Mouse (Mus musculus): ENCODE data around the gene Eif4g2. TPM values are rescaled to one million over a fixed set of nuclear protein-coding genes. Genes with fewer than 3 reads are reported as not detected.

The Eif4g2 gene
- total RNA-seq (2021), result 100 to 1,000 TPM; 624 to 655 TPM
- long read RNA-seq, experiment 1, full-length matches to known transcripts, result 725 of 958 reads
- long read RNA-seq, experiment 1, partial matches to known transcripts, result 127 of 958 reads
- long read RNA-seq, experiment 1, other reads (novel, unspliced or antisense), result 106 of 958 reads
- long read RNA-seq, experiment 2, full-length matches to known transcripts, result 598 of 760 reads
- long read RNA-seq, experiment 2, partial matches to known transcripts, result 82 of 760 reads
- long read RNA-seq, experiment 2, other reads (novel, unspliced or antisense), result 80 of 760 reads

GRCm38 (mm10) chr7:111082822-111083732 is at the start of gene Eif4g2:
TSS of gene Eif4g2 (minus strand) at chr7:111083030.
- no peak for TF ChIP-seq CTCF (IDR thresholded peaks at IDR 0.05)
- Histone ChIP-seq H3K4me3 (peak within 1 kb of the TSS; percentile 91), H3K27ac (peak within 1 kb of the TSS; percentile 98)
- intact Hi-C loops (cut with DNase I), result loop anchor here (1.0 to 5.0 kb wide), 3 partner anchors 39 to 74 kb away; partner anchors contain the start of gene Ctr9
- peak; percentile 99 for DNase-seq (ENCODE audit: extremely low spot score in 1 of 2, low spot score in 2 of 2)

- TF ChIP-seq CTCF (IDR thresholded peaks at IDR 0.05), result no peak
- H3K27ac ChIP-seq, result no peak overlapping the region
- H3K4me3 ChIP-seq, result no peak overlapping the region
- intact Hi-C loops (cut with DNase I), result no loop called here
- DNase-seq (ENCODE audit: extremely low spot score in 1 of 2, low spot score in 2 of 2), result no peak
These were observed 49.8 kb upstream of the Eif4g2 start for GRCm38 (mm10) chr7:111132596-111132995.

- DNase-seq (ENCODE audit: extremely low spot score in 1 of 2, low spot score in 2 of 2), result no peak
- Histone ChIP-seq H3K27ac (no peak overlapping the region), H3K4me3 (no peak overlapping the region)
- no peak for TF ChIP-seq CTCF (IDR thresholded peaks at IDR 0.05)
- intact Hi-C loops (cut with DNase I), result no loop called here
These were observed 44.0 kb upstream of the Eif4g2 start for GRCm38 (mm10) chr7:111126636-111127395.

- no peak overlapping the region for H3K27ac ChIP-seq
- intact Hi-C loops (cut with DNase I), result loop anchor here (2.0 kb wide), 2 partner anchors 33 to 41 kb away; no protein-coding TSS in a partner anchor
- no peak for DNase-seq (ENCODE audit: extremely low spot score in 1 of 2, low spot score in 2 of 2)
- TF ChIP-seq CTCF (IDR thresholded peaks at IDR 0.05), result no peak
- H3K4me3 ChIP-seq, result no peak overlapping the region
These were observed 41.1 kb upstream of the Eif4g2 start for GRCm38 (mm10) chr7:111123761-111124546.

GRCm38 (mm10) chr7:111122531-111123130 is 39.8 kb upstream of the Eif4g2 start:
- intact Hi-C loops (cut with DNase I), result loop anchor here (1.0 to 2.0 kb wide), 3 partner anchors 34 to 42 kb away; partner anchors contain the start of gene Eif4g2
- H3K27ac ChIP-seq, result peak overlapping the region; percentile 99
- H3K4me3 ChIP-seq, result peak overlapping the region; percentile 56
- peak; percentile 97 to 98 for DNase-seq (ENCODE audit: extremely low spot score in 1 of 2, low spot score in 2 of 2)
- no peak for TF ChIP-seq CTCF (IDR thresholded peaks at IDR 0.05)

GRCm38 (mm10) chr7:111122084-111122530 is 39.3 kb upstream of the Eif4g2 start:
- intact Hi-C loops (cut with DNase I), result loop anchor here (1.0 to 2.0 kb wide), 3 partner anchors 35 to 43 kb away; partner anchors contain the start of gene Eif4g2
- no peak for DNase-seq (ENCODE audit: extremely low spot score in 1 of 2, low spot score in 2 of 2)
- TF ChIP-seq CTCF (IDR thresholded peaks at IDR 0.05), result no peak

GRCm38 (mm10) chr7:111121522-111121921 is 38.7 kb upstream of the Eif4g2 start:
- TF ChIP-seq CTCF (IDR thresholded peaks at IDR 0.05), result no peak
- peak overlapping the region; percentile 56 for H3K4me3 ChIP-seq
- DNase-seq (ENCODE audit: extremely low spot score in 1 of 2, low spot score in 2 of 2), result peak; percentile 12 to 15
- intact Hi-C loops (cut with DNase I), result no loop called here
- H3K27ac ChIP-seq, result peak overlapping the region; percentile 99

More at GRCm38 (mm10) chr7:111122084-111122530, 39.3 kb upstream of the Eif4g2 start:
- H3K4me3 ChIP-seq, result peak overlapping the region; percentile 56
- H3K27ac ChIP-seq, result peak overlapping the region; percentile 99

- DNase-seq (ENCODE audit: extremely low spot score in 1 of 2, low spot score in 2 of 2), result no peak
- intact Hi-C loops (cut with DNase I), result no loop called here
- H3K27ac ChIP-seq, result no peak overlapping the region
- no peak for TF ChIP-seq CTCF (IDR thresholded peaks at IDR 0.05)
- H3K4me3 ChIP-seq, result no peak overlapping the region
These were observed 26.7 kb upstream of the Eif4g2 start for GRCm38 (mm10) chr7:111109561-111109960.

- intact Hi-C loops (cut with DNase I), result no loop called here
- Histone ChIP-seq H3K27ac (no peak overlapping the region), H3K4me3 (no peak overlapping the region)
- no peak for TF ChIP-seq CTCF (IDR thresholded peaks at IDR 0.05)
- no peak for DNase-seq (ENCODE audit: extremely low spot score in 1 of 2, low spot score in 2 of 2)
These were observed 26.3 kb upstream of the Eif4g2 start for GRCm38 (mm10) chr7:111109161-111109560.

GRCm38 (mm10) chr7:111098196-111098595 is 15.4 kb upstream of the Eif4g2 start:
- intact Hi-C loops (cut with DNase I), result no loop called here
- Histone ChIP-seq H3K27ac (no peak overlapping the region), H3K4me3 (no peak overlapping the region)
- no peak for TF ChIP-seq CTCF (IDR thresholded peaks at IDR 0.05)
- no peak for DNase-seq (ENCODE audit: extremely low spot score in 1 of 2, low spot score in 2 of 2)

Measured in left cerebral cortex, adult 2 months (tissue).